Mouse (Mus musculus) liver, embryonic 11.5 days (tissue): ENCODE measurements at regions not wholly inside any gene's neighbourhood (a gene's known extent, or its start where the extent isn't known, plus 50 kb on each side); places are given as distances from the start of the nearest gene placed in this dataset.

Source experiments
- ATAC-seq: fragments of 200-750 bp; cut with Nextera tagmentation; replicated peaks from 2 replicates; pipeline ENCODE4 v1.8.0; 2017; ENCODE audit warnings: moderate number of reproducible peaks, mild to moderate bottlenecking, moderate TSS enrichment, moderate library complexity; ENCODE audit not compliant: low FRiP score
- DNase-seq: peaks from one replicate; pipeline ENCODE4 v3.0.0-alpha.2; 2017; ENCODE audit warnings: low spot score
- H3K27ac ChIP-seq: fragments of 300-500 bp; sonication (generic); 2 replicates; pipeline ENCODE4 v1.5.1; 2014; ENCODE audit warnings: mild to moderate bottlenecking, low read depth, low read length, control low read depth
- H3K27me3 ChIP-seq: fragments of 300-500 bp; sonication (generic); replicated peaks from 2 replicates; pipeline ENCODE4 v1.6.1; 2014; ENCODE audit warnings: low read length, mixed read lengths; ENCODE audit not compliant: control insufficient read depth, insufficient read depth
- H3K36me3 ChIP-seq: fragments of 300-500 bp; sonication (generic); 2 replicates; pipeline ENCODE4 v1.6.1; 2014; ENCODE audit warnings: mild to moderate bottlenecking, low read length, moderate library complexity, mixed read lengths; ENCODE audit not compliant: control insufficient read depth, insufficient read depth
- H3K4me1 ChIP-seq: fragments of 300-500 bp; sonication (generic); replicated peaks from 2 replicates; pipeline ENCODE4 v1.6.1; 2014; ENCODE audit warnings: low read length, mixed read lengths; ENCODE audit not compliant: control insufficient read depth, insufficient read depth
- H3K4me2 ChIP-seq: fragments of 300-500 bp; sonication (generic); 2 replicates; pipeline ENCODE4 v1.6.1; 2014; ENCODE audit warnings: mild to moderate bottlenecking, control low read depth, moderate library complexity
- H3K4me3 ChIP-seq: fragments of 300-500 bp; sonication (generic); 2 replicates; pipeline ENCODE4 v1.5.1; 2014; ENCODE audit warnings: low read depth, low read length, control low read depth
- H3K9ac ChIP-seq: fragments of 300-500 bp; sonication (generic); 2 replicates; pipeline ENCODE4 v1.6.1; 2014; ENCODE audit warnings: low read depth, low read length, control low read depth
- H3K9me3 ChIP-seq: fragments of 300-500 bp; sonication (generic); 2 replicates; pipeline ENCODE4 v1.6.1; 2016; ENCODE audit warnings: low read length, inconsistent platforms, mixed read lengths; ENCODE audit not compliant: control insufficient read depth
- WGBS: fragments of 180-500 bp; shearing (Covaris S2); extraction: QIAGEN DNeasy Blood & Tissue Kit; methylation state at CpG from one replicate; pipeline ENCODE4 v1.1.7; 2014; 5-methylcytosine and 5-hydroxymethylcytosine counted together

DNA sequence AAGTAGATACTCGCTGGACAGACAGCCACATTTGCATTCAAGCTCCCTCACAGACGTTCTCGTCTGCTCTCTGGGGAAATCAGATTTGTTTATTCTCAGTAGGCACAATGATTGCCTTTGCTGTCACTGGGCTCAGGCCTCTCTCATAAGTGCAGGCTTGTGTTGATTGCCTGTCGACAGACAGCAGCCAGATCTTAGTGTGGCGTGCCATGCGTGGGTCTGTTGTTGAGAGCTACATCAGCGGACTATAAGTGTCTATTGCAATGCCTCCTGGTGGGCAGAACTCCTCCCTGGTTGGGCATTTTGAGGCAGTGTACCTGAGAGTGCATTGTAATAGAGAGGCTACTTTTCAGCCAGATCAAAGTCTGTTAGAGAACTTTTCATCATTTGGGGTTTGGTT, 436.5 kb downstream of the Zfp619 start:
- Histone ChIP-seq H3K9me3 (no peaks in the 10 kb centered on the region), H3K4me2 (no peak overlapping the region), H3K27ac (no peak overlapping the region), H3K9ac (no peak overlapping the region), H3K4me3 (no peak overlapping the region), H3K27me3 (no peaks in the 10 kb centered on the region), H3K4me1 (no peaks in the 10 kb centered on the region), H3K36me3 (no peaks in the 10 kb centered on the region)
- WGBS: 48% methylated on average over 7 of the region's 7 CpGs
- DNase-seq (no peak), ATAC-seq (no peak)

GRCm38 (mm10) chr7:39954931-39955330, 437.4 kb downstream of the Zfp619 start:
- no peak for DNase-seq
- H3K9ac ChIP-seq: no peak overlapping the region
- H3K27ac ChIP-seq: no peak overlapping the region
- no peak for ATAC-seq
- H3K9me3 ChIP-seq: no peaks in the 10 kb centered on the region
- no peaks in the 10 kb centered on the region for H3K27me3 ChIP-seq
- H3K36me3 ChIP-seq: no peaks in the 10 kb centered on the region
- no peak overlapping the region for H3K4me2 ChIP-seq
- no peaks in the 10 kb centered on the region for H3K4me1 ChIP-seq
- H3K4me3 ChIP-seq: no peak overlapping the region

DNA sequence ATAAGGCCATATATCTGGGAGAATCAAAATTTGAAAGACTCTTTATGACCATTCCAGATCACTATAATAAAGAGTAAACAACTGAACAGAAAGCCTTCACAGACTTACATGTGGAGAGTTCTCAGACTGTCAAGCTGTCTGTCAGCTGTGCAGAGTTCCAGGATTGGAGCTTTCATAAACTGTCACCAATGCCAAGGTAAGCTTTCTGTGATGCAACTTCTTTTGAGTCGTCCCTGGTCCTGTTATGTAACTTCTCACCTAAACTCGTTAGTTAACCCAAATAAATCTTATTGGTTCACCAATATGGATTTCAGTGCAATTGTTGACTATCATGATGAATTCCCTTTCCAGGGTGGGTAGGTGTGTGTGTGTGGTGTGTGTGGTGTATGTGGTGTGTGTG, 460.6 kb downstream of the Zfp619 start:
- Histone ChIP-seq H3K27me3 (no peaks in the 10 kb centered on the region), H3K4me3 (no peak overlapping the region), H3K4me1 (no peaks in the 10 kb centered on the region), H3K9ac (no peak overlapping the region), H3K9me3 (no peaks in the 10 kb centered on the region), H3K27ac (no peak overlapping the region), H3K36me3 (no peaks in the 10 kb centered on the region), H3K4me2 (no peak overlapping the region)
- ATAC-seq (no peak), DNase-seq (no peak)
- 69% methylated on average over 2 of the region's 2 CpGs for WGBS

DNA sequence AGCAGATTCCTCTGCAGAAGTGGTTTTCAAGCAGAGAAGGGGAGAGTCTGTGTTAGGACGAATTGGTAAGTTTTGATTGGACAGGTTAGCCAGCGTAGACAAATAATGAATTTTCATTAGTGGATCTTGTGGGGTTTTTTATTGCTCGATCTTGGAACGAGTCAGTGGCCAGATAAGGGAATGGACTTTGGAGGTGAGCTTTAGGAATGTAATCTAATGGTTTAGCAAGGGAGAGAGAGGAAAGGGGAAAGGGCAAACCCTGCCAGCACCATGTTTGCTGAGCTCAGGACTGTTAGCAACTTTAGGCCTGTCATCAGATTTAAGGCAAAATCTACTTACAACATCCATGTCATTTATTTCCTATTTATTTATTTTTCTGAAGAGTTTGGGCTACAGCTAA, 464.1 kb downstream of the Zfp619 start:
- Histone ChIP-seq H3K27ac (no peak overlapping the region), H3K4me1 (no peaks in the 10 kb centered on the region), H3K4me3 (no peak overlapping the region), H3K4me2 (no peak overlapping the region), H3K9me3 (no peaks in the 10 kb centered on the region), H3K36me3 (no peaks in the 10 kb centered on the region), H3K27me3 (no peaks in the 10 kb centered on the region), H3K9ac (no peak overlapping the region)
- 67% methylated on average over 4 of the region's 4 CpGs for WGBS
- ATAC-seq: no peak
- no peak for DNase-seq
